Mouse (Mus musculus) cerebellum, adult 2 months (tissue): ENCODE results near the gene St6galnac6.

ENCODE experiments used
- CTCF ChIP-seq: fragments of 200-500 bp; IDR thresholded peaks from 2 replicates; pipeline ENCODE4 v1.5.1; 2011; ENCODE audit warnings: low read depth, mild to moderate bottlenecking, control low read depth, low read length, moderate library complexity, borderline replicate concordance; ENCODE audit not compliant: insufficient read depth
- POLR2A ChIP-seq: fragments of 200-500 bp; IDR thresholded peaks from 2 replicates; pipeline ENCODE4 v1.6.1; 2011; ENCODE audit warnings: low read length, control low read depth, borderline replicate concordance; ENCODE audit not compliant: insufficient read depth

- TF ChIP-seq CTCF: no peak
- no peak for TF ChIP-seq POLR2A
These were observed 12.8 kb downstream of the St6galnac6 start for GRCm38 (mm10) chr2:32612274-32612673.
